Mouse (Mus musculus): Measurements from ENCODE around the gene Tmem100.

The Tmem100 gene

GRCm38 (mm10) chr11:90029841-90030398, at the start of gene Tmem100:
TSS of gene Tmem100 (plus strand) at chr11:90030348.
- DNase-seq (ENCODE audit: extremely low read depth, insufficient read length, low spot score) = no peak

- DNase-seq (ENCODE audit: extremely low read depth, insufficient read length, low spot score) = no peak
These were observed 47.2 kb upstream of the Tmem100 start for GRCm38 (mm10) chr11:89982918-89983317.

- no peak for DNase-seq (ENCODE audit: extremely low read depth, insufficient read length, low spot score)
These were observed 45.7 kb upstream of the Tmem100 start for GRCm38 (mm10) chr11:89984436-89984835.

- no peak for DNase-seq (ENCODE audit: extremely low read depth, insufficient read length, low spot score)
These were observed 44.7 kb upstream of the Tmem100 start for GRCm38 (mm10) chr11:89985200-89986187.

GRCm38 (mm10) chr11:89986516-89986915, 43.6 kb upstream of the Tmem100 start:
- DNase-seq (ENCODE audit: extremely low read depth, insufficient read length, low spot score) = no peak

GRCm38 (mm10) chr11:89988936-89989589, 41.1 kb upstream of the Tmem100 start:
- DNase-seq (ENCODE audit: extremely low read depth, insufficient read length, low spot score) = no peak

- no peak for DNase-seq (ENCODE audit: extremely low read depth, insufficient read length, low spot score)
These were observed 38.5 kb upstream of the Tmem100 start for GRCm38 (mm10) chr11:89991661-89992060.

GRCm38 (mm10) chr11:89994706-89995105, 35.4 kb upstream of the Tmem100 start:
- no peak for DNase-seq (ENCODE audit: extremely low read depth, insufficient read length, low spot score)

GRCm38 (mm10) chr11:89995596-89995995, 34.6 kb upstream of the Tmem100 start:
- no peak for DNase-seq (ENCODE audit: extremely low read depth, insufficient read length, low spot score)

- DNase-seq (ENCODE audit: extremely low read depth, insufficient read length, low spot score) = no peak
These were observed 33.7 kb upstream of the Tmem100 start for GRCm38 (mm10) chr11:89996406-89996805.

- no peak for DNase-seq (ENCODE audit: extremely low read depth, insufficient read length, low spot score)
These were observed 33.3 kb upstream of the Tmem100 start for GRCm38 (mm10) chr11:89996856-89997255.

- DNase-seq (ENCODE audit: extremely low read depth, insufficient read length, low spot score) = no peak
These were observed 31.0 kb upstream of the Tmem100 start for GRCm38 (mm10) chr11:89998996-89999770.

- DNase-seq (ENCODE audit: extremely low read depth, insufficient read length, low spot score) = no peak
These were observed 29.5 kb upstream of the Tmem100 start for GRCm38 (mm10) chr11:90000666-90001065.

- no peak for DNase-seq (ENCODE audit: extremely low read depth, insufficient read length, low spot score)
These were observed 28.5 kb upstream of the Tmem100 start for GRCm38 (mm10) chr11:90001396-90002230.

GRCm38 (mm10) chr11:90002231-90002986, 27.7 kb upstream of the Tmem100 start, which contains the start of gene Pctp:
TSS of gene Pctp (minus strand) at chr11:90002894.
- DNase-seq (ENCODE audit: extremely low read depth, insufficient read length, low spot score) = peak; percentile 94

- no peak for DNase-seq (ENCODE audit: extremely low read depth, insufficient read length, low spot score)
These were observed 27.2 kb upstream of the Tmem100 start for GRCm38 (mm10) chr11:90002987-90003348.

GRCm38 (mm10) chr11:90003386-90003785, 26.8 kb upstream of the Tmem100 start:
- no peak for DNase-seq (ENCODE audit: extremely low read depth, insufficient read length, low spot score)

GRCm38 (mm10) chr11:90006111-90006510, 24.0 kb upstream of the Tmem100 start:
- no peak for DNase-seq (ENCODE audit: extremely low read depth, insufficient read length, low spot score)

Data from 3134 (cell line).